Mouse (Mus musculus) urinary bladder, postnatal 14 days (tissue): ENCODE data around the gene Kif14.

Experiments used
- DNase-seq: peaks from one replicate; pipeline ENCODE4 v3.0.0; 2021; ENCODE audit warnings: low spot score

The Kif14 gene

GRCm38 (mm10) chr1:136466143-136466811 lies at the start of gene Kif14:
Gene Kif14, plus strand, starts transcription at chr1:136466343.
- peak; percentile 98 for DNase-seq

GRCm38 (mm10) chr1:136418393-136418792 lies 47.8 kb upstream of the Kif14 start:
- no peak for DNase-seq

- DNase-seq = no peak
These were observed 38.8 kb upstream of the Kif14 start for GRCm38 (mm10) chr1:136427166-136427969.

GRCm38 (mm10) chr1:136428981-136429380 lies 37.2 kb upstream of the Kif14 start:
- no peak for DNase-seq

GRCm38 (mm10) chr1:136430126-136430818 lies 35.9 kb upstream of the Kif14 start:
- DNase-seq = no peak

- no peak for DNase-seq
These were observed 25.4 kb upstream of the Kif14 start for GRCm38 (mm10) chr1:136440741-136441140.

- DNase-seq = no peak
These were observed 23.3 kb upstream of the Kif14 start for GRCm38 (mm10) chr1:136442809-136443208.

- no peak for DNase-seq
These were observed 21.4 kb upstream of the Kif14 start for GRCm38 (mm10) chr1:136444555-136445255.

GRCm38 (mm10) chr1:136446933-136447332 lies 19.2 kb upstream of the Kif14 start:
- no peak for DNase-seq

- no peak for DNase-seq
These were observed 18.8 kb upstream of the Kif14 start for GRCm38 (mm10) chr1:136447338-136447737.

- DNase-seq = no peak
These were observed 16.6 kb upstream of the Kif14 start for GRCm38 (mm10) chr1:136449541-136449940.

- no peak for DNase-seq
These were observed 15.9 kb upstream of the Kif14 start for GRCm38 (mm10) chr1:136450206-136450605.

GRCm38 (mm10) chr1:136452421-136452820 lies 13.7 kb upstream of the Kif14 start:
- DNase-seq = no peak

GRCm38 (mm10) chr1:136455756-136456585 lies 10.2 kb upstream of the Kif14 start:
- no peak for DNase-seq

- no peak for DNase-seq
These were observed 9.4 kb upstream of the Kif14 start for GRCm38 (mm10) chr1:136456741-136457140.

GRCm38 (mm10) chr1:136457403-136457802 lies 8.7 kb upstream of the Kif14 start:
- no peak for DNase-seq

GRCm38 (mm10) chr1:136458691-136459245 lies 7.4 kb upstream of the Kif14 start:
- no peak for DNase-seq

GRCm38 (mm10) chr1:136462443-136462842 lies 3.7 kb upstream of the Kif14 start:
- DNase-seq = no peak

- no peak for DNase-seq
These were observed 975 bp upstream of the Kif14 start for GRCm38 (mm10) chr1:136465168-136465567.

- no peak for DNase-seq
These were observed 3.3 kb downstream of the Kif14 start for GRCm38 (mm10) chr1:136469408-136469807.

- DNase-seq = no peak
These were observed 4.3 kb downstream of the Kif14 start for GRCm38 (mm10) chr1:136470471-136470870.
